Mouse (Mus musculus): ENCODE results near the gene 1110008L16Rik. TPM values are rescaled to one million over a fixed set of nuclear protein-coding genes. Genes with fewer than 3 reads are reported as not detected.

1110008L16Rik gene
- polyA plus RNA-seq, 1 experiment from 2014 or later = 30.0 TPM

DNA sequence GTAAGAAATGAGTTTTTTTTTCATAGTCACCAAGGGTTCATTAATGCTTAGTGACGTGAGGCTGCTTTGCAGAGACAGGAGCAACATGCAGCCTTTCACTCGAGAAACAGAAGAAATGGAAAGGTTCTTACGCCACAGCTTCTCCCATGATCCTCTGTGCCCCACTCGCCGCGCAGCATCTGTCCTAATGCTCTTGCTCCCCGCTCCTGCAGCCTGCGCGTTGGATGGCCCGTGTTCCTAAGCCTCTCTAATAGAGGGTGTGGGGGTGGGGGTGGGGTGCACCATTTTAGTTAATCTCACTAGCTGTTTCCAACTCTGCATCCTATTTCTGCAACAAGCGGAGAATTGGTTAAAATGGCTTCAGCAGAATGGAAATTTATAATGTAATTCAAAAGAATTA, 44.6 kb downstream of the 1110008L16Rik start:
- H3K9ac ChIP-seq (ENCODE audit: low read length) = no peak overlapping the region
- ATAC-seq (ENCODE audit: low FRiP score, low TSS enrichment) = peak; percentile 22; the same call in 1 of the 2 replicates
- 63% methylated on average over 11 of the region's 11 CpGs for WGBS

DNA sequence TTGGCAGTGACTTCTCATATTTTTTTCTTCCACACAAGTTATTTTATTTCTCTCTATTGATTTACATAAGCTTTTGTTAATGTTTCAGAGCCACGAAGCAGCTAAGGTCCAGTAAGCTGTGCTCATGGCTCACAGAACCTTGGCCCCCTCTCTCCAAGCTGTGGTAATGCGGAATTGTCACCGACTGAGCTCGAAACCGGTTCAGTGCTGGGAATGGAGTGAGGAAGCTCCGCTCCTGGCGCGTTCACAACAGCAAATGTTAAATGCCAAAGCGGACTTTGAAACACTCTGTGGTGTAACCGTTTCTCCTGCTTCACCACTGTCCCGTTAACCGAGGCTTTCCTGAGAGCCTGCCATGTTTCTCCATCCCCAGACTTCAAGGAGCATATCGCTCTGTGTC, 45.2 kb downstream of the 1110008L16Rik start:
- 0 out of 2 replicates have a peak, but pooled peaks cover 2% of the 10 kb centered on the region for H3K4me1 ChIP-seq (replicated peaks; ENCODE audit: control insufficient read depth, insufficient read depth)
- 57% methylated on average over 13 of the region's 13 CpGs for WGBS
- no peaks in the 10 kb centered on the region for H3K9me3 ChIP-seq (ENCODE audit: control insufficient read depth, low read length)
- H3K4me3 ChIP-seq (ENCODE audit: low read depth, low read length) = no peak overlapping the region
- DNase-seq (ENCODE audit: low spot score) (peak; percentile 24), ATAC-seq (ENCODE audit: low FRiP score, low TSS enrichment) (no peak)
- no peak overlapping the region for H3K4me2 ChIP-seq (replicated peaks; ENCODE audit: low read depth)
- peak; percentile 31; the same call in 1 of the 2 replicates for TF ChIP-seq CTCF (IDR thresholded peaks at IDR 0.05; ENCODE audit: low read depth)
- TF ChIP-seq EP300 (optimal IDR thresholded peaks at IDR 0.05) = no peak
- no peaks in the 10 kb centered on the region for H3K36me3 ChIP-seq (ENCODE audit: control insufficient read depth, insufficient read depth, low read length)
- peak overlapping the region; percentile 45; the same call in 1 of the 2 replicates for H3K27ac ChIP-seq (replicated peaks)
- no peak overlapping the region for H3K9ac ChIP-seq (ENCODE audit: low read length)
- H3K27me3 ChIP-seq (ENCODE audit: control insufficient read depth, insufficient read depth, low read length) = no peaks in the 10 kb centered on the region

More for the DNA sequence above, 44.6 kb downstream of the 1110008L16Rik start:
- no peak for TF ChIP-seq CTCF (IDR thresholded peaks at IDR 0.05; ENCODE audit: low read depth)
- TF ChIP-seq EP300 (optimal IDR thresholded peaks at IDR 0.05) = no peak
- no peaks in the 10 kb centered on the region for H3K36me3 ChIP-seq (ENCODE audit: control insufficient read depth, insufficient read depth, low read length)
- H3K4me1 ChIP-seq (replicated peaks; ENCODE audit: control insufficient read depth, insufficient read depth) = 0 out of 2 replicates have a peak, but pooled peaks cover 2% of the 10 kb centered on the region
- 0 out of 2 replicates have a peak overlapping the region, but pooled peaks have one; percentile 8 for H3K4me2 ChIP-seq (replicated peaks; ENCODE audit: low read depth)
- no peak for DNase-seq (ENCODE audit: low spot score)
- peak overlapping the region; percentile 56 for H3K27ac ChIP-seq (replicated peaks)
- H3K9me3 ChIP-seq (ENCODE audit: control insufficient read depth, low read length) = no peaks in the 10 kb centered on the region
- no peaks in the 10 kb centered on the region for H3K27me3 ChIP-seq (ENCODE audit: control insufficient read depth, insufficient read depth, low read length)
- H3K4me3 ChIP-seq (ENCODE audit: low read depth, low read length) = no peak overlapping the region

DNA sequence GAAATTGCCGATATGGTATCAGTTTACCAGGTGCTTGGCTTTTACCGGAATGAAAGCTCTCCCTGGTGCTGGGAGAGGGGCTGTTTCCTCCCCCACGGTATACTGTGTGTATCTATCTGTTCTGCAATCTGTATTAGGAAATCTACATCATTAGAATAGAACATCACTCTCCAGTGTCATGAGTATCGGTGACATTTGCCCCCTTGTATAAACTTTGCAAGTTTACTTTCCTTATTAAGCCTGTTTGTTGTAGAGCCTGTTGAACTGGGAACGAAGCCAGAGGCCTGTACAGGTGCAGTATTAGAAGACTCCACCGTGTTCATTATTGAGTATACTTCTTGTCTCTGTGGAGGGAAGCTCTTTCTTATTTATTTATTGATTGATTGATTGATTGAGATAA, 54.0 kb downstream of the 1110008L16Rik start:
- H3K36me3 ChIP-seq (ENCODE audit: control insufficient read depth, insufficient read depth, low read length) = no peaks in the 10 kb centered on the region
- H3K9ac ChIP-seq (ENCODE audit: low read length) = no peak overlapping the region
- peak; percentile 74 for ATAC-seq (ENCODE audit: low FRiP score, low TSS enrichment)
- TF ChIP-seq EP300 (optimal IDR thresholded peaks at IDR 0.05) = no peak
- no peak for TF ChIP-seq CTCF (IDR thresholded peaks at IDR 0.05; ENCODE audit: low read depth)
- no peaks in the 10 kb centered on the region for H3K9me3 ChIP-seq (ENCODE audit: control insufficient read depth, low read length)
- DNase-seq (ENCODE audit: low spot score) = peak; percentile 74
- WGBS = 23% methylated on average over 6 of the region's 6 CpGs
- H3K27ac ChIP-seq (replicated peaks) = peak overlapping the region; percentile 18; the same call in 1 of the 2 replicates
- H3K27me3 ChIP-seq (ENCODE audit: control insufficient read depth, insufficient read depth, low read length) = no peaks in the 10 kb centered on the region
- H3K4me3 ChIP-seq (ENCODE audit: low read depth, low read length) = no peak overlapping the region
- no peaks in the 10 kb centered on the region for H3K4me1 ChIP-seq (replicated peaks; ENCODE audit: control insufficient read depth, insufficient read depth)
- no peak overlapping the region for H3K4me2 ChIP-seq (replicated peaks; ENCODE audit: low read depth)

DNA sequence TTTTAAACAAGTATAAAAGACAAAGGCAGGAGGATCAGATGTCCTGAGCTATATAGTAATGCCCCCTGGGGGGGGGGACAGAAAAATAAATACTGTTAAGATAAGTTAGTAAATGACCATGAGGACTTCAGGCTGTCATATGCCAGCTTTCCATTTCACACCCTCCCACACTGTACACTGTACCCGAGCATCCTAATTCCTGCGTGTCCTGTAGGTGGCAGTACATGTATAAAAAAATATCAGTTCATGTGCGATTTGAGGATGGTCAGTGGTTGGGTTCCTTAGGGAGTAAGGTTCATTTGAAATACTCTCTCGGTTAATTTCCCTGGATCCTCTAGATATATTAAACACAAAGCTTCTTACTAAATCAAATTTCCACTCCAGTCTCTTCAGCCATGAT, 55.5 kb downstream of the 1110008L16Rik start:
- ATAC-seq (ENCODE audit: low FRiP score, low TSS enrichment) (peak; percentile 58), DNase-seq (ENCODE audit: low spot score) (peak; percentile 42)
- Histone ChIP-seq H3K27me3 (ENCODE audit: control insufficient read depth, insufficient read depth, low read length) (no peaks in the 10 kb centered on the region), H3K4me2 (replicated peaks; ENCODE audit: low read depth) (no peak overlapping the region), H3K9me3 (ENCODE audit: control insufficient read depth, low read length) (no peaks in the 10 kb centered on the region), H3K36me3 (ENCODE audit: control insufficient read depth, insufficient read depth, low read length) (no peaks in the 10 kb centered on the region), H3K9ac (ENCODE audit: low read length) (no peak overlapping the region), H3K4me3 (ENCODE audit: low read depth, low read length) (no peak overlapping the region), H3K4me1 (replicated peaks; ENCODE audit: control insufficient read depth, insufficient read depth) (no peaks in the 10 kb centered on the region), H3K27ac (replicated peaks) (no peak overlapping the region)
- peak; percentile 78 for TF ChIP-seq CTCF (IDR thresholded peaks at IDR 0.05; ENCODE audit: low read depth)
- no peak for TF ChIP-seq EP300 (optimal IDR thresholded peaks at IDR 0.05)
- 41% methylated on average over 4 of the region's 4 CpGs for WGBS

DNA sequence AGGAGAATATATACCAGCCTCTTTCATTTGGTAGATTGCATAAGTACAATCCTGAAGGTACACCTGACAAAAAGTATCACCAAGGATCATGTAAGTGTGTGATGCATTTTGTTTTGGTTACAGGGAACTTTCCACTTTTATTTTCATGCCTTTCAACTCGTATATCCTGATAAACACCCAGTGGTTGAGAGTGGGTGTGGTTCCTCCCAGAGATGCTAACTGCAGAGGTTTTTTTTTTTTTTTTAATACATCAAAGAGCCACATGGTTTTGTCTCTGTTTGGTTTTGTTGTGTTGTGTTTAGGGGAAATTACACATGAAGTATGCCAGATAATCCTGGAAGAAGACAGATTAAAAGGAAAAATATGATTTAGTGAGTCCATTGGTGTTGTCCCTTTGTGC, 57.9 kb downstream of the 1110008L16Rik start:
- WGBS = 47% methylated on average over 1 of the region's 1 CpGs
- no peak overlapping the region for H3K27ac ChIP-seq (replicated peaks)
- no peaks in the 10 kb centered on the region for H3K9me3 ChIP-seq (ENCODE audit: control insufficient read depth, low read length)
- H3K4me3 ChIP-seq (ENCODE audit: low read depth, low read length) = no peak overlapping the region
- DNase-seq (ENCODE audit: low spot score) = no peak
- TF ChIP-seq EP300 (optimal IDR thresholded peaks at IDR 0.05) (no peak), CTCF (IDR thresholded peaks at IDR 0.05; ENCODE audit: low read depth) (no peak)
- H3K4me2 ChIP-seq (replicated peaks; ENCODE audit: low read depth) = no peak overlapping the region
- no peaks in the 10 kb centered on the region for H3K36me3 ChIP-seq (ENCODE audit: control insufficient read depth, insufficient read depth, low read length)
- H3K9ac ChIP-seq (ENCODE audit: low read length) = no peak overlapping the region
- no peaks in the 10 kb centered on the region for H3K4me1 ChIP-seq (replicated peaks; ENCODE audit: control insufficient read depth, insufficient read depth)
- no peak for ATAC-seq (ENCODE audit: low FRiP score, low TSS enrichment)
- H3K27me3 ChIP-seq (ENCODE audit: control insufficient read depth, insufficient read depth, low read length) = no peaks in the 10 kb centered on the region

DNA sequence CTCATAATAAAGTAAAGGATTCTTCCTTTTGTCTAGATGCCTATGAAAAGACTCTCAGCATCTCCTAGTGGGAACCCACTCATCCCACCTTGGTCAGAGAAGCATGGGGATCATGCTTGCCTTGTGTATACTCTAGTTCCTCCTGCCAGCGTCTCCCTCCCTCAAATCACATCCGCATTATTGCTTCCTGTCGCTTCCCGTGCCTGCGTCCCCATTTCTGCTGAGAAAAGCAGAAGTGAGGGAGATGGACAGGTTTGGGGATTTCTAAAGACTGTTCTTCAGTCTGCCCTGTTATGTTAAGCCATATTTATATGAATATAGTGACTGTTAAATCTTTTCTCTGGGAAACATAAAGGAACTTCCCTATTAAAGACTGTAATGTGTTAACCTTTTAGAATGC, 61.6 kb downstream of the 1110008L16Rik start:
- TF ChIP-seq CTCF (IDR thresholded peaks at IDR 0.05; ENCODE audit: low read depth) = no peak
- no peak for TF ChIP-seq EP300 (optimal IDR thresholded peaks at IDR 0.05)
- DNase-seq (ENCODE audit: low spot score) (no peak), ATAC-seq (ENCODE audit: low FRiP score, low TSS enrichment) (no peak)
- Histone ChIP-seq H3K27ac (replicated peaks) (no peak overlapping the region), H3K9me3 (ENCODE audit: control insufficient read depth, low read length) (no peaks in the 10 kb centered on the region), H3K27me3 (ENCODE audit: control insufficient read depth, insufficient read depth, low read length) (no peaks in the 10 kb centered on the region), H3K4me1 (replicated peaks; ENCODE audit: control insufficient read depth, insufficient read depth) (no peaks in the 10 kb centered on the region), H3K4me3 (ENCODE audit: low read depth, low read length) (no peak overlapping the region), H3K4me2 (replicated peaks; ENCODE audit: low read depth) (no peak overlapping the region), H3K9ac (ENCODE audit: low read length) (no peak overlapping the region), H3K36me3 (ENCODE audit: control insufficient read depth, insufficient read depth, low read length) (no peaks in the 10 kb centered on the region)
- 73% methylated on average over 5 of the region's 5 CpGs for WGBS
